Mouse (Mus musculus) erythroid progenitor cell, adult 5-6 weeks (primary cell): ENCODE measurements around the gene Serpina3c. TPM values are rescaled to one million over a fixed set of nuclear protein-coding genes. Genes with fewer than 3 reads are reported as not detected.
"Not testable (repeated sequence)": the region's sequence is repeated elsewhere in the genome, so short reads cannot be mapped to it uniquely, and the experiment has no call there.

ENCODE experiments used
- ATAC-seq: replicated peaks from 2 replicates; pipeline ENCODE4 v1.8.0; 2016; ENCODE audit warnings: moderate number of reproducible peaks, mild to moderate bottlenecking, moderate TSS enrichment, inconsistent platforms; ENCODE audit not compliant: poor library complexity, low FRiP score, severe bottlenecking
- total RNA-seq, 2 experiments: library from RNA; stranded (forward) in 1 of 2; stranded (reverse) in 1 of 2; fragments of 150-400 nt in 1 of 2; fragments of 186-747, 209-891 nt in 1 of 2; gene quantifications; 2 replicates each; pipeline versions ENCODE4 v1.2.3 to v1.2.4; 2015 to 2017; ENCODE audit warnings: low replicate concordance in 2 of 2

The Serpina3c gene
- total RNA-seq, 2 experiments from 2014 or later, result not detected

DNA sequence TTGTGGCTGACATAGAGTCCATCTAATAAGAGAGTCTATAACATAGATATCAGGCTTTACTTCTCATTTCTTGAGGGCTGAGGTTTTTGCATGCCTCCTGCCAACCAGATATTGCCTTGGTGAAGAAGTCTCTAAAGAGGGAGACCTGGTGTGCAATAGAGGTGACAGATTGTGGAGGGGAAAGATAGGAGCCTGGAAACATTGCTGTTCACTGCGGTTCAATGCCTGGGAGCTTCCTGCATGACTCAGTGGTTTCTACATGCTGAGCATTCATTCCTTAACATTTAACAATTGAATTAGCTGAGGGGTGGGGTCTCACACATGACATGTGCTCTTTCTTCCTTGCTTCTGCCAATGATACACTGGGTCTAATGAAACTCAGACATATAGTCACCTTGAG is 30.6 kb downstream of the Serpina3c start:
- no peak for ATAC-seq

DNA sequence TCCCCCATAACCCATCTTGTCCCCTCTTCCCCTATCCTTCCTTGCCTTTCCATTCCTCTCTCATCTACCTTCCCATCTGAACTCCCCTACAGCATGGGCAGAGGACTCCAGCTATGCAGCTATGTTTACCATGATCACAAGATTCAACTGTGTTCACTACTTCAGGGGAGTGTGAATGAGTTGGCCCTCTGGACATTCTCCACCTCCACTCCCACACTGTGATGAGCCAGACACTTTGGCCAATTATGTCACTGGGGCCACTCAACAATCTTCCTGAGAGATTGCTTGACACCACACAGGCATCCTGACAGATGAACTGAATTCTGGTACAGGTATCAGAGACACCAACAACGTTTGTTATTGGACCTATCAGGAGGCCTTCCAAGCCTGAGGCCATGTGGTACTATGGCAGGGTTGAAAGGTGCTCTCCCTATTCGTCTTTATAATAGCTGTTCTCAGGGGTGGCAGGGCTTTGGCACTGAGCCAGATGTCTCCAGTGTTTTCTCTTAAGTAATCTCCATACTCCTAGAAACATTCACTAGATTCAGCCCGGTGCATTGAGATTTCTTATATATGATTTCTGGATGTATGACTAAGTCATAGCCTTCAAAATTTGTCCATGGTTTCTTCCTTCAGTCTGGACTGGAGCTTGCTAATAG is 38.6 kb downstream of the Serpina3c start:
- no peak for ATAC-seq

DNA sequence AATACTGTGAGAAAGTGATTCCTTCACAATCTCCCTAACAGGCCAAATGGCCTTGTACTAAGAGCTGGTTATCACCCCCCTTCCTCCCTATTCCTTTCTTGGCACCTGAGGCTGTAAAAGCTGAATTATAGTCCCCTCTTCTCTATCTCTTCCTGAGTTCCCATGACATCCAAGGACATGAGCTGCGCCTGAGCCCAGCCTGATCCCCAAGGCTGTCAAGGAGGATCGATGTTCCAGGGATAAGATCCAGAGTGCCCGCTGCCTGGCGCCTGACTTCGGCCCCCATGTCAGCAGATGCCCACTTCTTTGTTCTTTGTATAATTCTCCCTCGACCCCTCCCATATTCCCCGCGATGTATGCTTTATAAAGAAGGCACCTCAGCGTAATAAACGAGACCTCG is 41.3 kb downstream of the Serpina3c start, which contains the start of gene Serpina3a:
TSS of gene Serpina3a (plus strand) at position 392 of the 400 bp plus-strand sequence.
- not testable (repeated sequence) for ATAC-seq

DNA sequence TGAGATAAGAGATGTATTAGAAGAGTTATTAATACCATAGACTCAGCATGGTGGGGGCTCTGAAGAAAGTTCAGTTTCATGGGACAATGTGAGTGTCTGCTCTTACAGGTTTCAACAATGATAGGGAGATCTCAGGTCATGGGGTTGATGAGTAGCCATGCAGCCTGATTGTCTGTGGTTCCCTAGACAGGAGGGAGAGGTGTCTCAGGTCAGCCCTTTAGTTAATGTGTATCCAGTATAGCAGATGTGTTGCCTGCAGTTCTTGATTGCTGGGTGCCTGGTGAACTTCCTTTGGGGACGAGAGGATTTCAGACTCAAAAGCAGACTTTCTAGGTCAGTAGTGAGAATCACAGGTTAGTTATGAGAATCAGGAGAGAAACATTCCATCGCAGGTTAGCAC is 45.2 kb downstream of the Serpina3c start:
- ATAC-seq, result no peak

DNA sequence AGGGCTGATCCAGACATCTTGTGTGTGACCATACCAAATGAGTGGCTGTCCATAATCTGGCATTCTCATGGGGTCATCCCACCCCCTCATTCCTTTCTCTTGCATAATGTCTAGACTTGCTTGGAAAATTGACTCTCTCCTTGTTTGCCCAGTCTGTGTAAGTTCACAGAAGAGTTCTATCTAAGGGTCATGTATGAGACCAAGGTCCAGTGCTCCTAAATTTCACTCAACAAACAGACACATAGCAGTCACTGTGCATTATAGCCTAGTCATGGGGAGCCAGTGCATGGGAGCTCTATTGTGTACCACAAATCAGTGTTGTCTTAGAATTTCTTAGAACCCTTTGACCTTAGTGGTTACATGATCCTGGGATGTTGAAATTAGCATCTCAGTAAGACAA is 46.8 kb downstream of the Serpina3c start:
- no peak for ATAC-seq

DNA sequence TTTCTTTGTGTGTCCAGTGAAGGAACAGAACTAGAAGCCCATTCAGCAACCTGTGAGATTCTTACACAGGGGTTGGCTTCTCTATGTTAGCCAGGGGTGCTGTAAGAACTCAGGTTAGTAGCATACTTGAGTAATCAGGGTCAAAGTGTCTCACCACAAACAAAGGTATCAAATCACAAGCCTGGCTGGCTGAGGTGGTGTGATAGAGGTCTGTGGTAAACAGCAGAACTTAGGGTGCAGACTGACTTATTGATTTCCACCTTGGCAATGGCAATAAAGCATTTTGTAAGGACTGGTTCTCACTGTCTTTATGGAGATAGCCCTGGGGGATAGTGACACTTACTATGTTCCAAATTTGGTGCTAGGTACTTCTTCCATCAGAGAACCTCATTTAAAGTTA is 47.8 kb downstream of the Serpina3c start:
- ATAC-seq, result no peak

DNA sequence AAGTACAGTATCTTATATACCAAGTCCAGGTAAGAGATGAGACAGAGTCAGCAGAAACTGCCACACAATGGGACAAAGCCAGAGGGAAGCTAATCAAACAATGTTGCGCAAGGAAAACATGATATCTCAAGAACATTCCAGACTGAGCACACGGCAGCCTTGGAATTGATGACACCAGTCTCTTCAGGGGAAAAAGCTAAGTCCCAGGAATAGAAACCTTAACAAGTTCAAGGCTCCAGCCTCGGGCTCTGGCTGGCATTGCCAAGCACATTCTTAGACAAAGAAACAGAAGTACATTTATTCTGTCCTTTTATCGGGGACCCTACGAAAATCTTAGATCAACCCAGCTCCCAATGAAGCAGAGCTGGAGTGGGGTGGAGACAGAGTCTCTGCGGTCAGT is 52.9 kb downstream of the Serpina3c start, which contains the start of gene Serpina5:
TSS of gene Serpina5 (plus strand) at position 346 of the 400 bp plus-strand sequence.
- ATAC-seq, result no peak

Other genes starting within 250 kb of the Serpina3c start
- not detected in 2 replicates for gene Serpina1c, start 249.0 kb downstream of the Serpina3c start, total RNA-seq (2015; ENCODE audit: low replicate concordance)
- gene Serpina1c, start 249.0 kb downstream of the Serpina3c start, total RNA-seq (2017; ENCODE audit: low replicate concordance), result not detected in 2 replicates
- gene Serpina1e, start 194.9 kb downstream of the Serpina3c start, total RNA-seq (2015; ENCODE audit: low replicate concordance), result not detected in 2 replicates
- gene Serpina1e, start 194.9 kb downstream of the Serpina3c start, total RNA-seq (2017; ENCODE audit: low replicate concordance), result not detected in 2 replicates
- not detected in 2 replicates for gene Serpina11, start 163.9 kb downstream of the Serpina3c start, total RNA-seq (2015; ENCODE audit: low replicate concordance)
- gene Serpina11, start 163.9 kb downstream of the Serpina3c start, total RNA-seq (2017; ENCODE audit: low replicate concordance), result not detected in 2 replicates
- gene Serpina9, start 140.1 kb downstream of the Serpina3c start, total RNA-seq (2015; ENCODE audit: low replicate concordance), result not detected in 2 replicates
- not detected in 2 replicates for gene Serpina9, start 140.1 kb downstream of the Serpina3c start, total RNA-seq (2017; ENCODE audit: low replicate concordance)
- gene Serpina12, start 109.4 kb downstream of the Serpina3c start, total RNA-seq (2015; ENCODE audit: low replicate concordance), result not detected in 2 replicates
- gene Serpina12, start 109.4 kb downstream of the Serpina3c start, total RNA-seq (2017; ENCODE audit: low replicate concordance), result not detected in 2 replicates
- gene Serpina5, start 52.8 kb downstream of the Serpina3c start, total RNA-seq (2015; ENCODE audit: low replicate concordance), result not detected in 2 replicates
- gene Serpina5, start 52.8 kb downstream of the Serpina3c start, total RNA-seq (2017; ENCODE audit: low replicate concordance), result not detected in 2 replicates
- gene Serpina3a, start 41.1 kb downstream of the Serpina3c start, total RNA-seq (2015; ENCODE audit: low replicate concordance), result not detected in 2 replicates
- not detected in 2 replicates for gene Serpina3a, start 41.1 kb downstream of the Serpina3c start, total RNA-seq (2017; ENCODE audit: low replicate concordance)
- gene Serpina3b, start 25.9 kb downstream of the Serpina3c start, total RNA-seq (2015; ENCODE audit: low replicate concordance), result not detected in 2 replicates
- not detected in 2 replicates for gene Serpina3b, start 25.9 kb downstream of the Serpina3c start, total RNA-seq (2017; ENCODE audit: low replicate concordance)
- 10.8 TPM in 1 of 2 replicates, not detected in the other for gene Serpina3f, start 60.7 kb upstream of the Serpina3c start, total RNA-seq (2015; ENCODE audit: low replicate concordance)
- 1.2 and 1.3 TPM in 2 replicates for gene Serpina3f, start 60.7 kb upstream of the Serpina3c start, total RNA-seq (2017; ENCODE audit: low replicate concordance)
- 4.7 TPM in 1 of 2 replicates, not detected in the other for gene Serpina3g, start 82.4 kb upstream of the Serpina3c start, total RNA-seq (2015; ENCODE audit: low replicate concordance)
- 2.6 and 3.3 TPM in 2 replicates for gene Serpina3g, start 82.4 kb upstream of the Serpina3c start, total RNA-seq (2017; ENCODE audit: low replicate concordance)
- not detected in 2 replicates for gene Serpina3i, start 109.3 kb upstream of the Serpina3c start, total RNA-seq (2015; ENCODE audit: low replicate concordance)
- gene Serpina3i, start 109.3 kb upstream of the Serpina3c start, total RNA-seq (2017; ENCODE audit: low replicate concordance), result not detected in 2 replicates
- not detected in 2 replicates for gene Serpina3j, start 160.7 kb upstream of the Serpina3c start, total RNA-seq (2015; ENCODE audit: low replicate concordance)
- not detected in 2 replicates for gene Serpina3j, start 160.7 kb upstream of the Serpina3c start, total RNA-seq (2017; ENCODE audit: low replicate concordance)
- gene Serpina3k, start 184.6 kb upstream of the Serpina3c start, total RNA-seq (2015; ENCODE audit: low replicate concordance), result not detected in 2 replicates
- not detected in 2 replicates for gene Serpina3k, start 184.6 kb upstream of the Serpina3c start, total RNA-seq (2017; ENCODE audit: low replicate concordance)
- gene Serpina3m, start 184.6 kb upstream of the Serpina3c start, total RNA-seq (2015; ENCODE audit: low replicate concordance), result not detected in 2 replicates
- gene Serpina3m, start 184.6 kb upstream of the Serpina3c start, total RNA-seq (2017; ENCODE audit: low replicate concordance), result not detected in 2 replicates